Mouse (Mus musculus) embryonic facial prominence, embryonic 11.5 days (tissue): ENCODE results near the gene Tbc1d24. TPM values are rescaled to one million over a fixed set of nuclear protein-coding genes. Genes with fewer than 3 reads are reported as not detected.
"Not testable (repeated sequence)": the region's sequence is repeated elsewhere in the genome, so short reads cannot be mapped to it uniquely, and the experiment has no call there.

ENCODE experiments used
- ATAC-seq: fragments of 200-750 bp; cut with Nextera tagmentation; replicated peaks from 2 replicates; pipeline ENCODE4 v1.8.0; 2017; ENCODE audit warnings: low read depth; ENCODE audit not compliant: insufficient number of reproducible peaks, low FRiP score, low TSS enrichment
- DNase-seq: peaks from one replicate; pipeline ENCODE4 v3.0.0-alpha.2; 2015; ENCODE audit warnings: low spot score
- H3K27ac ChIP-seq: fragments of 300-500 bp; sonication (generic); replicated peaks from 2 replicates; pipeline ENCODE4 v1.5.1; 2014; ENCODE audit warnings: mild to moderate bottlenecking, low read depth, low read length, control low read depth
- H3K27me3 ChIP-seq: fragments of 300-500 bp; sonication (generic); 2 replicates; pipeline ENCODE4 v1.6.1; 2014; ENCODE audit warnings: mild to moderate bottlenecking, low read length, moderate library complexity, mixed read lengths; ENCODE audit not compliant: control insufficient read depth, insufficient read depth
- H3K36me3 ChIP-seq: fragments of 300-500 bp; sonication (generic); replicated peaks from 2 replicates; pipeline ENCODE4 v1.6.1; 2014; ENCODE audit warnings: low read depth, mild to moderate bottlenecking, low read length, moderate library complexity, mixed read lengths; ENCODE audit not compliant: control insufficient read depth, insufficient read depth
- H3K4me1 ChIP-seq: fragments of 300-500 bp; sonication (generic); 2 replicates; pipeline ENCODE4 v1.6.1; 2014; ENCODE audit warnings: low read length, mixed read lengths; ENCODE audit not compliant: control insufficient read depth, insufficient read depth
- H3K4me2 ChIP-seq: fragments of 300-500 bp; sonication (generic); 2 replicates; pipeline ENCODE4 v1.6.1; 2014; ENCODE audit warnings: low read depth, mild to moderate bottlenecking, control low read depth, low read length, moderate library complexity
- H3K4me3 ChIP-seq: fragments of 300-500 bp; sonication (generic); 2 replicates; pipeline ENCODE4 v1.5.1; 2014; ENCODE audit warnings: low read depth, low read length, control low read depth
- H3K9ac ChIP-seq: fragments of 300-500 bp; sonication (generic); replicated peaks from 2 replicates; pipeline ENCODE4 v1.6.1; 2014; ENCODE audit warnings: mild to moderate bottlenecking, control low read depth, low read length
- H3K9me3 ChIP-seq: fragments of 300-500 bp; sonication (generic); replicated peaks from 2 replicates; pipeline ENCODE4 v1.6.1; 2016; ENCODE audit warnings: mild to moderate bottlenecking, low read length, inconsistent platforms, mixed read lengths; ENCODE audit not compliant: control insufficient read depth
- WGBS: fragments of 180-500 bp; shearing (Covaris S2); extraction: QIAGEN DNeasy Blood & Tissue Kit; methylation state at CpG from one replicate; pipeline ENCODE4 v1.1.7; 2014; 5-methylcytosine and 5-hydroxymethylcytosine counted together
- polyA plus RNA-seq: library from polyadenylated mRNA; unstranded; fragments of >200 nt; fragmentation: Nextera tagmentation; extraction: Ambion mirVana; gene quantifications from 2 replicates; pipeline ENCODE4 v1.2.1, GENCODE M21; 2014

Tbc1d24 gene
- polyA plus RNA-seq, 1 experiment from 2014 or later = 3.7 TPM

DNA sequence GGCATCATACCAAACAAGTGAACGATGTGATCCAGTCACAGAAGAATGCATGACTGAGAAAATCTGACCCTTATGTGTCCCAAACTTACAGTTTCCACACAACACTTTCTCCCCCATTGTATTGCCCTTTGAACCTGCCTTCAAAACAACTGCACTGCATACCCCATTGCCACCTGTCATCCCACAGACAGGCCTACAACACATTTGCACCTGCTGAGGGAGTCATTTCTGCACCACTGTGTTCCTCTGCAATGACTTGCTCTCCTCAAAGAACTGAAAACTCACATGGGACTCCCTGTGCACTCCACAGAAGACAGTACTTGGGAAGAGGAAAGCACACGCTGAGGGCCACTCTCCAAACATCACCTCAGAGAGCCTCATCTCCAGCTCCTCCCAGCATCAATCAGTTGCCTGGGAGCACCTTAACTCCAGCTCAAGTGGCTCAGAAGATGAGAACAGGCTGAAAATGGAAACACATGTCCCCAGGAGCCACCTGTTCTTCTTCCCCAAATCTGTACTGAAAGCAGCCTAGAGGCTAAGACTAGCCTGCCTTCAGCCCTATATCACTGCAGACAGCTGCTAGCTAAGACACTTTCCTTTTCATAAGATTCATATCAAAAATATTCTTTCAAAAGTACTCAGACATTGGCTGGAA, 68.0 kb downstream of the Tbc1d24 start:
- no peaks in the 10 kb centered on the region for H3K36me3 ChIP-seq
- H3K27me3 ChIP-seq = no peaks in the 10 kb centered on the region
- no peak overlapping the region for H3K27ac ChIP-seq
- no peak overlapping the region for H3K4me3 ChIP-seq
- H3K9ac ChIP-seq = no peak overlapping the region
- no peaks in the 10 kb centered on the region for H3K4me1 ChIP-seq
- H3K9me3 ChIP-seq = no peaks in the 10 kb centered on the region
- no peak for ATAC-seq
- H3K4me2 ChIP-seq = no peak overlapping the region
- no peak for DNase-seq
- 74% methylated on average over 2 of the region's 2 CpGs for WGBS

DNA sequence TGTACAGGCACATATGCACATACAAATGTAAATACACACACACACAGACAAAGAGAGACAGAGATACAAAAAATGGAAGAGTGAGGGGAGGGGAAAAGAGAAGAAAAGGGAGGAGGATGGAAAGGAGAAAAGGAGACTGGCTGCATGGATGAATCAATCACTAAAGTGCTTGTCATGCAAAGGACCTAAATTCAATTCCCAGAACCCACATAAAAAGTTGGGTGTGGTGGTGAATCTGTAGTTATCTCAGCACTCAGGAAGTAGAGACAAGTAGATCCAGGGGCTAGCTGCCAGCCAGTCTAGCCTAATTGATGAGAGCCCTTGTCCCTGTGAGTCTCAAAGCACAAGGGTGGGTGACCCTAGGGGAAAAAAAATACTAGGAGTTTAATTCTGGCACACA, 71.3 kb downstream of the Tbc1d24 start:
- no peak overlapping the region for H3K4me3 ChIP-seq
- ATAC-seq = no peak
- H3K27me3 ChIP-seq = no peaks in the 10 kb centered on the region
- H3K9me3 ChIP-seq = no peaks in the 10 kb centered on the region
- no peak overlapping the region for H3K27ac ChIP-seq
- H3K4me1 ChIP-seq = no peaks in the 10 kb centered on the region
- H3K9ac ChIP-seq = no peak overlapping the region
- DNase-seq = no peak
- H3K4me2 ChIP-seq = no peak overlapping the region
- no peaks in the 10 kb centered on the region for H3K36me3 ChIP-seq

DNA sequence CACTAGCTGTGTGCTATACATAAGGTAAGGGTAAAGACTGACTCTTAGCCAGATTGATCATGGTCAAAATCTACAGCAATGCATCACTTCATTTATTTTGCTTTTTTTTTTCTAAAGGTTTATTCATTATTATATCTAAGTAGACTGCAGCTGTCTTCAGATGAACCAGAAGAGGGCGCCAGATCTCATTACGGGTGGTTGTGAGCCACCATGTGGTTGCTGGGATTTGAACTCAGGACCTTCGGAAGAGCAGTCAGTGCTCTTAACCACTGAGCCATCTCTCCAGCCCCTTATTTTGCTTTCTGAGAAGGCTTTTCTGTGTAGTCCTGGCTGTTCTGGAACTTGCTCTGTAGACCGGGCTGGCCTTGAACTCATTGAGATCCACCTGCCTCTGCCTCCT, 72.4 kb downstream of the Tbc1d24 start:
- not testable (repeated sequence) for H3K4me2 ChIP-seq, H3K4me3 ChIP-seq, H3K36me3 ChIP-seq, H3K27me3 ChIP-seq, H3K9me3 ChIP-seq, H3K27ac ChIP-seq, H3K9ac ChIP-seq, ATAC-seq, H3K4me1 ChIP-seq, DNase-seq
- WGBS = 80% methylated on average over 4 of the region's 4 CpGs

DNA sequence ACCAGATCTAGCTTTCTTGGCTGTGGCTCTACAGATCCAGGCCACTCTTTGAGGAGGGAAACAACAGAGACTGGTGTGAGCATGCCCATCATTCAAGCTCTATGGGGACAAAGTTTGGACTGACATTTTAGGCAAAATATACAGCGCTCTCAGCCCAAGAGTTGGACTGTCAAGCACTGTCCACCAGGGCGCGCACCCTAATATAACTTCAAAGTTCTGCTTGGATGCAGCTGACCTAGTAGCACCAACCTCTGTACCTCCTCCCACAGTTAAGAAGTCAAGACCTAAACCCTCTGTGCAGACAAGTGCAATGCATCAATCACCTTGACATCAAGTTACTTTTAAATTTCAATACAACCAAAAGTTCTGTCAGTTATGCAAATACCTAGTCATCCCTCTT, 73.8 kb downstream of the Tbc1d24 start:
- Histone ChIP-seq H3K4me1 (no peaks in the 10 kb centered on the region), H3K9ac (no peak overlapping the region), H3K4me3 (no peak overlapping the region), H3K4me2 (no peak overlapping the region), H3K27ac (no peak overlapping the region), H3K36me3 (no peaks in the 10 kb centered on the region), H3K9me3 (no peaks in the 10 kb centered on the region), H3K27me3 (no peaks in the 10 kb centered on the region)
- ATAC-seq (no peak), DNase-seq (no peak)
- 80% methylated on average over 3 of the region's 3 CpGs for WGBS

DNA sequence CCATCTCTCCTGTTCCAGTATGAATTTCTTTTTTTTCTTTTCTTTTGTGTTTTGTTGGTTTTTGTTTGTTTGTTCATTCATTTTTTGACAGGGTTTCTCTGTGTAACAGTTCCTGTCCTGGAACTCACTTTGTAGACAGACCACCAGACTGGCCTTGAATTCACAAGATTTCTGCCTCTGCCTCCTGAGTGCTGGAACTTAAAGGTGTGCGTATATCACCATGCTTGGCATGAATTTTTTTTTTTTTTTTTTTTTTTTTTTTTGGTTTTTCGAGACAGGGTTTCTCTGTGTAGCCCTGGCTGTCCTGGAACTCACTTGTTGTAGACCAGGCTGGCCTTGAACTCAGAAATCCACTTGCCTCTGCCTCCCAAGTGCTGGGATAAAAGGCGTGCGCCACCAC, 76.1 kb downstream of the Tbc1d24 start:
- DNase-seq, ATAC-seq, H3K27me3 ChIP-seq, H3K4me2 ChIP-seq, H3K4me3 ChIP-seq, H3K27ac ChIP-seq, H3K9me3 ChIP-seq, H3K4me1 ChIP-seq, H3K36me3 ChIP-seq, H3K9ac ChIP-seq: not testable (repeated sequence)
- WGBS = 93% methylated on average over 4 of the region's 4 CpGs

DNA sequence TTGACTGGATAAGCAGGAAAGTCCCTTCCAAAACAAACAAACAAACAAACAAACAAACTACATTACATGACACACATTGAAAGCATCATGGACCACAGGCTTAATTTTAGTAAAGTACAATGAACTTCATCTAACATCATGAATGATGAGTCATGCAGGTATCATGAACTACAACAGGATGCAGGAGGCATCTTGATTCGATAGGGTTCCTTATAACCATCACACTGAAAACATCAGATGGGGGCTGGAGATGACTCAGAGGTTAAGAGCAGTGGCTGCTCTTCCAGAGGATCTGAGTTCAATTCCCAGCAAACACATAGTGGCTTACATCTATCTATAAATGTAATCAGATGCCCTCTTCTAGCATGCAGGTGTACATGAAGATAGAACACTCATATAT, 77.8 kb downstream of the Tbc1d24 start:
- Histone ChIP-seq H3K4me1 (no peaks in the 10 kb centered on the region), H3K4me2 (no peak overlapping the region), H3K9me3 (no peaks in the 10 kb centered on the region), H3K27me3 (no peaks in the 10 kb centered on the region), H3K9ac (no peak overlapping the region), H3K4me3 (no peak overlapping the region), H3K36me3 (no peaks in the 10 kb centered on the region), H3K27ac (no peak overlapping the region)
- 86% methylated on average over 1 of the region's 1 CpGs for WGBS
- no peak for ATAC-seq
- no peak for DNase-seq

DNA sequence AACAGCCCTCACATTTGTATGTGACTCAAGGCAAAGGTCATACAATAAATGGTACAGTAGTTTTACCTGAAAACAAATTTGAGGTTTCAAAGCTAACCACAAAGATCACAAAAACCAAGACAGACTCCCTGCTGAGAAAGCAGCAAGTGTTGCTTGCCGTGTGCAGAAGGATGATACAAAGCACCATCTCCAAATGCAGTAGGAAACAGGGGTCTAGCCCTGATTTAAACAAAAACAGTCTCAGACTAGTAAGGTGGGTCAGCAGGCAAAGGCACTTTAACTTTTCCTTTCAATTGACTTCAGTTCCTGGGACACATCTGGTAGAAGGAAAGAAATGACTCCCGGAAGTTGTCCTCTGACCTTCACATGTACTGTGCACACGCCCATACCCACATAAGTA, 78.6 kb downstream of the Tbc1d24 start:
- no peak for ATAC-seq
- Histone ChIP-seq H3K9me3 (no peaks in the 10 kb centered on the region), H3K27ac (no peak overlapping the region), H3K27me3 (no peaks in the 10 kb centered on the region), H3K4me1 (no peaks in the 10 kb centered on the region), H3K4me3 (no peak overlapping the region), H3K4me2 (no peak overlapping the region), H3K36me3 (no peaks in the 10 kb centered on the region), H3K9ac (no peak overlapping the region)
- 64% methylated on average over 3 of the region's 3 CpGs for WGBS
- DNase-seq = no peak
